Mouse (Mus musculus) stomach, embryonic 14.5 days (tissue): Measurements from ENCODE around the gene Dot1l. TPM values are rescaled to one million over a fixed set of nuclear protein-coding genes. Genes with fewer than 3 reads are reported as not detected.
"Not testable (repeated sequence)": the region's sequence is repeated elsewhere in the genome, so short reads cannot be mapped to it uniquely, and the experiment has no call there.

Experiments used
- ATAC-seq: fragments of 200-750 bp; cut with Nextera tagmentation; 2 replicates; pipeline ENCODE4 v1.8.0; 2017; ENCODE audit warnings: low read depth, moderate TSS enrichment; ENCODE audit not compliant: insufficient number of reproducible peaks, insufficient read depth, low FRiP score
- H3K27ac ChIP-seq: fragments of 300-500 bp; sonication (generic); 2 replicates; pipeline ENCODE4 v1.5.1; 2014; ENCODE audit warnings: mild to moderate bottlenecking, low read length, moderate library complexity, mixed read lengths
- H3K27me3 ChIP-seq: fragments of 300-500 bp; sonication (generic); 2 replicates; pipeline ENCODE4 v1.6.1; 2014; ENCODE audit warnings: low read length, control low read depth, mixed read lengths; ENCODE audit not compliant: control insufficient read depth, insufficient read depth
- H3K36me3 ChIP-seq: fragments of 300-500 bp; sonication (generic); 2 replicates; pipeline ENCODE4 v1.6.1; 2014; ENCODE audit warnings: mild to moderate bottlenecking, control low read depth, low read length, moderate library complexity, mixed read lengths; ENCODE audit not compliant: control insufficient read depth, insufficient read depth
- H3K4me1 ChIP-seq: fragments of 300-500 bp; sonication (generic); 2 replicates; pipeline ENCODE4 v1.6.1; 2014; ENCODE audit warnings: low read length, control low read depth, mixed read lengths; ENCODE audit not compliant: control insufficient read depth, insufficient read depth
- H3K4me2 ChIP-seq: fragments of 300-500 bp; sonication (generic); replicated peaks from 2 replicates; pipeline ENCODE4 v1.6.1; 2014; ENCODE audit warnings: low read depth, low read length, control low read depth
- H3K4me3 ChIP-seq: fragments of 300-500 bp; sonication (generic); 2 replicates; pipeline ENCODE4 v1.5.1; 2014; ENCODE audit warnings: low read depth, low read length, control low read depth
- H3K9ac ChIP-seq: fragments of 300-500 bp; sonication (generic); replicated peaks from 2 replicates; pipeline ENCODE4 v1.6.1; 2014; ENCODE audit warnings: low read depth, mild to moderate bottlenecking, control low read depth, low read length, moderate library complexity, mixed read lengths
- H3K9me3 ChIP-seq: fragments of 300-500 bp; sonication (generic); 2 replicates; pipeline ENCODE4 v1.6.1; 2016; ENCODE audit warnings: low read depth, low read length, control low read depth; ENCODE audit not compliant: control insufficient read depth
- WGBS: fragments of 180-500 bp; shearing (Covaris S2); extraction: QIAGEN DNeasy Blood & Tissue Kit; methylation state at CpG from one replicate; pipeline ENCODE4 v1.1.7; 2014; 5-methylcytosine and 5-hydroxymethylcytosine counted together
- polyA plus RNA-seq: library from polyadenylated mRNA; unstranded; fragments of >200 nt; fragmentation: Nextera tagmentation; extraction: Ambion mirVana; gene quantifications from 2 replicates; pipeline ENCODE4 v1.2.1, GENCODE M21; 2014

The Dot1l gene
- polyA plus RNA-seq, 1 experiment from 2014 or later = 25.8 TPM

- no peaks in the 10 kb centered on the region for H3K27me3 ChIP-seq
- no peak overlapping the region for H3K4me2 ChIP-seq
- no peaks in the 10 kb centered on the region for H3K36me3 ChIP-seq
- no peak overlapping the region for H3K4me3 ChIP-seq
- no peaks in the 10 kb centered on the region for H3K9me3 ChIP-seq
- no peak overlapping the region for H3K9ac ChIP-seq
- H3K27ac ChIP-seq = no peak overlapping the region
- 0 out of 2 replicates have a peak, but pooled peaks cover 2% of the 10 kb centered on the region for H3K4me1 ChIP-seq
- ATAC-seq = no peak
- WGBS = 65% methylated on average over 7 of the region's 7 CpGs
These were observed 59.8 kb downstream of the Dot1l start for GRCm38 (mm10) chr10:80814800-80815199.

GRCm38 (mm10) chr10:80816303-80816702 lies 61.3 kb downstream of the Dot1l start:
- not testable (repeated sequence) for H3K9me3 ChIP-seq, H3K4me2 ChIP-seq, H3K27me3 ChIP-seq, H3K4me3 ChIP-seq, ATAC-seq, H3K9ac ChIP-seq, H3K4me1 ChIP-seq, H3K27ac ChIP-seq, H3K36me3 ChIP-seq
- 78% methylated on average over 3 of the region's 3 CpGs for WGBS

GRCm38 (mm10) chr10:80817164-80817563 lies 62.2 kb downstream of the Dot1l start:
- no peaks in the 10 kb centered on the region for H3K9me3 ChIP-seq
- H3K4me1 ChIP-seq = no peaks in the 10 kb centered on the region
- no peak overlapping the region for H3K27ac ChIP-seq
- no peak overlapping the region for H3K4me2 ChIP-seq
- H3K4me3 ChIP-seq = no peak overlapping the region
- WGBS = 53% methylated on average over 2 of the region's 2 CpGs
- no peaks in the 10 kb centered on the region for H3K36me3 ChIP-seq
- no peak overlapping the region for H3K9ac ChIP-seq
- H3K27me3 ChIP-seq = no peaks in the 10 kb centered on the region
- no peak for ATAC-seq

GRCm38 (mm10) chr10:80817955-80818354 lies 62.9 kb downstream of the Dot1l start:
- not testable (repeated sequence) for H3K4me2 ChIP-seq, H3K9me3 ChIP-seq, H3K4me1 ChIP-seq, H3K4me3 ChIP-seq, ATAC-seq, H3K36me3 ChIP-seq, H3K27ac ChIP-seq, H3K9ac ChIP-seq, H3K27me3 ChIP-seq
- 83% methylated on average over 7 of the region's 7 CpGs for WGBS

GRCm38 (mm10) chr10:80818599-80819281 lies 63.7 kb downstream of the Dot1l start:
- no peak overlapping the region for H3K9ac ChIP-seq
- H3K36me3 ChIP-seq = no peaks in the 10 kb centered on the region
- WGBS = 46% methylated on average over 6 of the region's 6 CpGs
- no peaks in the 10 kb centered on the region for H3K4me1 ChIP-seq
- H3K27me3 ChIP-seq = no peaks in the 10 kb centered on the region
- H3K9me3 ChIP-seq = no peaks in the 10 kb centered on the region
- H3K27ac ChIP-seq = no peak overlapping the region
- peak; percentile 70; the same call in 1 of the 2 replicates for ATAC-seq
- H3K4me2 ChIP-seq = no peak overlapping the region
- H3K4me3 ChIP-seq = no peak overlapping the region

- H3K9ac ChIP-seq = no peak overlapping the region
These were observed 64.4 kb downstream of the Dot1l start for GRCm38 (mm10) chr10:80819406-80819805.

GRCm38 (mm10) chr10:80821991-80822390 lies 67.0 kb downstream of the Dot1l start:
- H3K36me3 ChIP-seq = no peaks in the 10 kb centered on the region
- H3K27me3 ChIP-seq = no peaks in the 10 kb centered on the region
- no peaks in the 10 kb centered on the region for H3K9me3 ChIP-seq
- H3K4me2 ChIP-seq = no peak overlapping the region
- H3K9ac ChIP-seq = no peak overlapping the region
- 44% methylated on average over 2 of the region's 2 CpGs for WGBS
- H3K27ac ChIP-seq = no peak overlapping the region
- H3K4me1 ChIP-seq = no peaks in the 10 kb centered on the region
- no peak for ATAC-seq
- no peak overlapping the region for H3K4me3 ChIP-seq

More at GRCm38 (mm10) chr10:80819406-80819805, 64.4 kb downstream of the Dot1l start:
- H3K9me3 ChIP-seq = no peaks in the 10 kb centered on the region
- H3K27ac ChIP-seq = no peak overlapping the region
- H3K4me2 ChIP-seq = no peak overlapping the region
- no peaks in the 10 kb centered on the region for H3K36me3 ChIP-seq
- no peaks in the 10 kb centered on the region for H3K4me1 ChIP-seq
- no peak for ATAC-seq
- H3K4me3 ChIP-seq = no peak overlapping the region
- 26% methylated on average over 3 of the region's 3 CpGs for WGBS
- no peaks in the 10 kb centered on the region for H3K27me3 ChIP-seq

- H3K9ac ChIP-seq = no peak overlapping the region
- H3K4me3 ChIP-seq = no peak overlapping the region
- 89% methylated on average over 5 of the region's 5 CpGs for WGBS
- no peaks in the 10 kb centered on the region for H3K27me3 ChIP-seq
- no peaks in the 10 kb centered on the region for H3K36me3 ChIP-seq
- no peak overlapping the region for H3K27ac ChIP-seq
- H3K4me1 ChIP-seq = 0 out of 2 replicates have a peak, but pooled peaks cover under 1% of the 10 kb centered on the region
- no peaks in the 10 kb centered on the region for H3K9me3 ChIP-seq
- no peak for ATAC-seq
- no peak overlapping the region for H3K4me2 ChIP-seq
These were observed 67.5 kb downstream of the Dot1l start for GRCm38 (mm10) chr10:80822528-80822927.

GRCm38 (mm10) chr10:80823316-80823715 lies 68.3 kb downstream of the Dot1l start:
- WGBS = 92% methylated on average over 1 of the region's 1 CpGs
- Histone ChIP-seq H3K9ac (no peak overlapping the region), H3K27ac (no peak overlapping the region), H3K36me3 (peaks cover 3% of the 10 kb centered on the region; the same call in 1 of the 2 replicates), H3K9me3 (no peaks in the 10 kb centered on the region), H3K27me3 (no peaks in the 10 kb centered on the region), H3K4me1 (peaks cover 7% of the 10 kb centered on the region; the same call in 1 of the 2 replicates), H3K4me3 (no peak overlapping the region), H3K4me2 (no peak overlapping the region)
- ATAC-seq = no peak
